ENCODE assay signal across 25 mouse cellular contexts in genomic region chr17:25100052-25100451, GRCm38 (mm10). TPM values are rescaled to one million over a fixed set of nuclear protein-coding genes. Genes with fewer than 3 reads are reported as not detected.
"Had no signal": no experiment of that assay in that cellular context is flagged by ENCODE, and none has a peak within 500 bp of the region (broad histone marks: within the 10 kb centered on the region; RNA-seq: fewer than 3 reads in every experiment).

No protein-coding gene starts in this region.

- ATAC-seq: hindbrain, postnatal 0 days; inflammation-experienced regulatory T-cells, adult 6 months; intestine, embryonic 16.5 days had no signal

- H3K27ac ChIP-seq: hindbrain, embryonic 14.5 days; hindbrain, postnatal 0 days; layer of hippocampus, adult 2 months; limb, embryonic 10.5 days; limb, embryonic 13.5 days; lung, embryonic 15.5 days; midbrain, embryonic 10.5 days; neural tube, embryonic 12.5 days; neural tube, embryonic 15.5 days; stomach, embryonic 15.5 days had no signal

- H3K4me2 ChIP-seq: hindbrain, embryonic 14.5 days; limb, embryonic 13.5 days; lung, embryonic 15.5 days; neural tube, embryonic 12.5 days; neural tube, embryonic 15.5 days; stomach, embryonic 15.5 days had no signal

- H3K4me1 ChIP-seq: limb, embryonic 10.5 days; limb, embryonic 13.5 days; lung, embryonic 15.5 days; megakaryocyte, embryonic 14.5 days; midbrain, embryonic 10.5 days; neural tube, embryonic 12.5 days; neural tube, embryonic 15.5 days; stomach, embryonic 15.5 days had no signal

- H3K4me3 ChIP-seq: layer of hippocampus, adult 2 months; limb, embryonic 10.5 days; limb, embryonic 13.5 days; lung, embryonic 15.5 days; megakaryocyte, embryonic 14.5 days; midbrain, embryonic 10.5 days; neural tube, embryonic 12.5 days; neural tube, embryonic 15.5 days; stomach, embryonic 15.5 days had no signal

- DNase-seq: layer of hippocampus, adult 9-11 months; lung, adult 18-20 months; lung, postnatal 10 days; lung, postnatal 36 days; midbrain, embryonic 14.5 days; retina, postnatal 1 day; right cerebral cortex, postnatal 25 days; spleen, adult 18-20 months; thymus, postnatal 25 days had no signal

- H3K9me3 ChIP-seq: limb, embryonic 10.5 days; limb, embryonic 13.5 days; lung, embryonic 15.5 days; megakaryocyte, embryonic 14.5 days; midbrain, embryonic 10.5 days; neural tube, embryonic 12.5 days; neural tube, embryonic 15.5 days; stomach, embryonic 15.5 days had no signal

- H3K27me3 ChIP-seq: limb, embryonic 13.5 days; lung, embryonic 15.5 days; megakaryocyte, embryonic 14.5 days; neural tube, embryonic 12.5 days; neural tube, embryonic 15.5 days; stomach, embryonic 15.5 days had no signal

- H3K9ac ChIP-seq: hindbrain, embryonic 14.5 days; limb, embryonic 13.5 days; lung, embryonic 15.5 days; neural tube, embryonic 12.5 days; neural tube, embryonic 15.5 days; stomach, embryonic 15.5 days had no signal

RNA-seq across cellular contexts. Expression of gene Ptx4, which starts 20.5 kb away (rescaled TPM):
- polyA plus RNA-seq: hindbrain, embryonic 14.5 days; inflammation-experienced regulatory T-cells, adult 6 months; kidney, embryonic 16.5 days; liver, adult 2 months; midbrain, embryonic 10.5 days; midbrain, embryonic 14.5 days; neural tube, embryonic 12.5 days; thymus, postnatal 0 days had no signal
